Mouse (Mus musculus) stomach, embryonic 14.5 days (tissue): ENCODE measurements around the gene Tomm6. TPM values are rescaled to one million over a fixed set of nuclear protein-coding genes. Genes with fewer than 3 reads are reported as not detected.

Source experiments
- ATAC-seq: fragments of 200-750 bp; cut with Nextera tagmentation; 2 replicates; pipeline ENCODE4 v1.8.0; 2017; ENCODE audit warnings: low read depth, moderate TSS enrichment; ENCODE audit not compliant: insufficient number of reproducible peaks, insufficient read depth, low FRiP score
- H3K27ac ChIP-seq: fragments of 300-500 bp; sonication (generic); 2 replicates; pipeline ENCODE4 v1.5.1; 2014; ENCODE audit warnings: mild to moderate bottlenecking, low read length, moderate library complexity, mixed read lengths
- H3K27me3 ChIP-seq: fragments of 300-500 bp; sonication (generic); 2 replicates; pipeline ENCODE4 v1.6.1; 2014; ENCODE audit warnings: low read length, control low read depth, mixed read lengths; ENCODE audit not compliant: control insufficient read depth, insufficient read depth
- H3K36me3 ChIP-seq: fragments of 300-500 bp; sonication (generic); 2 replicates; pipeline ENCODE4 v1.6.1; 2014; ENCODE audit warnings: mild to moderate bottlenecking, control low read depth, low read length, moderate library complexity, mixed read lengths; ENCODE audit not compliant: control insufficient read depth, insufficient read depth
- H3K4me1 ChIP-seq: fragments of 300-500 bp; sonication (generic); 2 replicates; pipeline ENCODE4 v1.6.1; 2014; ENCODE audit warnings: low read length, control low read depth, mixed read lengths; ENCODE audit not compliant: control insufficient read depth, insufficient read depth
- H3K4me2 ChIP-seq: fragments of 300-500 bp; sonication (generic); replicated peaks from 2 replicates; pipeline ENCODE4 v1.6.1; 2014; ENCODE audit warnings: low read depth, low read length, control low read depth
- H3K4me3 ChIP-seq: fragments of 300-500 bp; sonication (generic); 2 replicates; pipeline ENCODE4 v1.5.1; 2014; ENCODE audit warnings: low read depth, low read length, control low read depth
- H3K9ac ChIP-seq: fragments of 300-500 bp; sonication (generic); replicated peaks from 2 replicates; pipeline ENCODE4 v1.6.1; 2014; ENCODE audit warnings: low read depth, mild to moderate bottlenecking, control low read depth, low read length, moderate library complexity, mixed read lengths
- H3K9me3 ChIP-seq: fragments of 300-500 bp; sonication (generic); 2 replicates; pipeline ENCODE4 v1.6.1; 2016; ENCODE audit warnings: low read depth, low read length, control low read depth; ENCODE audit not compliant: control insufficient read depth
- WGBS: fragments of 180-500 bp; shearing (Covaris S2); extraction: QIAGEN DNeasy Blood & Tissue Kit; methylation state at CpG from one replicate; pipeline ENCODE4 v1.1.7; 2014; 5-methylcytosine and 5-hydroxymethylcytosine counted together
- polyA plus RNA-seq: library from polyadenylated mRNA; unstranded; fragments of >200 nt; fragmentation: Nextera tagmentation; extraction: Ambion mirVana; gene quantifications from 2 replicates; pipeline ENCODE4 v1.2.1, GENCODE M21; 2014

The Tomm6 gene
- polyA plus RNA-seq, 1 experiment from 2014 or later = 439 TPM

GRCm38 (mm10) chr17:47691650-47692049 is 3.5 kb upstream of the Tomm6 start:
- Histone ChIP-seq H3K4me2 (no peak overlapping the region), H3K4me1 (peaks cover 22% of the 10 kb centered on the region), H3K4me3 (no peak overlapping the region), H3K27me3 (no peaks in the 10 kb centered on the region), H3K9me3 (no peaks in the 10 kb centered on the region), H3K27ac (no peak overlapping the region), H3K36me3 (no peaks in the 10 kb centered on the region; the same call in 1 of the 2 replicates), H3K9ac (no peak overlapping the region)
- no peak for ATAC-seq
- 92% methylated on average over 3 of the region's 3 CpGs for WGBS

DNA sequence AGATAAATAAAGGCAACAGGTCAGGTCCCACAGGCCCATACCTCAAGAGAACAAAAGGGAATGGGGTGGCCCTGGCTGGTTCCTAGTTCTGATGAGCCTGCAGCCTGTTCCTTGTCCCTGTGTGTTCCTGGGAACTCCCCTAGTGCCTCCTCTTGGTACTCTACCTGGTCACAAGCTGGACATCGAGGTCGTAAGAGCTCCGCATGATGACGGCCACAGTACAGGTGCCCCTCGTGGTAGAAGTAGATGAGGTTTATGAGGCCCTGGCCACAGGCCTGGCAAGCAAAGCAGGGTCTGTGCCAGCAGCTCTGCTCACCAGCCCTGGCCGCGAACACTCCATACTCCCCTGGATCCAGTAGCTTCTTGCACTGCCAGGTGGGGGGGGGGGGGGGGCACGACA is 1.7 kb upstream of the Tomm6 start:
- no peak overlapping the region for H3K4me3 ChIP-seq
- WGBS = 77% methylated on average over 8 of the region's 8 CpGs
- peak overlapping the region; percentile 97; the same call in 1 of the 2 replicates for H3K4me2 ChIP-seq
- H3K27ac ChIP-seq = no peak overlapping the region
- no peak overlapping the region for H3K9ac ChIP-seq
- ATAC-seq = no peak
- no peaks in the 10 kb centered on the region for H3K9me3 ChIP-seq
- H3K36me3 ChIP-seq = peaks cover 8% of the 10 kb centered on the region
- H3K4me1 ChIP-seq = peaks cover 18% of the 10 kb centered on the region
- no peaks in the 10 kb centered on the region for H3K27me3 ChIP-seq

GRCm38 (mm10) chr17:47688608-47689575 is 706 bp upstream of the Tomm6 start, which contains the start of gene Frs3:
Gene Frs3 (plus strand): TSS chr17:47689030.
- WGBS = 1% methylated on average over 57 of the region's 58 CpGs
- no peaks in the 10 kb centered on the region for H3K9me3 ChIP-seq
- peak within 1 kb of the TSS; percentile 79 for H3K27ac ChIP-seq
- H3K9ac ChIP-seq = peak within 1 kb of the TSS; percentile 74
- H3K4me3 ChIP-seq = peak within 1 kb of the TSS; percentile 89
- no peaks in the 10 kb centered on the region for H3K27me3 ChIP-seq
- ATAC-seq = peak; percentile 59
- peaks cover 14% of the 10 kb centered on the region for H3K4me1 ChIP-seq
- H3K36me3 ChIP-seq = peaks cover 17% of the 10 kb centered on the region
- H3K4me2 ChIP-seq = peak within 1 kb of the TSS; percentile 97

DNA sequence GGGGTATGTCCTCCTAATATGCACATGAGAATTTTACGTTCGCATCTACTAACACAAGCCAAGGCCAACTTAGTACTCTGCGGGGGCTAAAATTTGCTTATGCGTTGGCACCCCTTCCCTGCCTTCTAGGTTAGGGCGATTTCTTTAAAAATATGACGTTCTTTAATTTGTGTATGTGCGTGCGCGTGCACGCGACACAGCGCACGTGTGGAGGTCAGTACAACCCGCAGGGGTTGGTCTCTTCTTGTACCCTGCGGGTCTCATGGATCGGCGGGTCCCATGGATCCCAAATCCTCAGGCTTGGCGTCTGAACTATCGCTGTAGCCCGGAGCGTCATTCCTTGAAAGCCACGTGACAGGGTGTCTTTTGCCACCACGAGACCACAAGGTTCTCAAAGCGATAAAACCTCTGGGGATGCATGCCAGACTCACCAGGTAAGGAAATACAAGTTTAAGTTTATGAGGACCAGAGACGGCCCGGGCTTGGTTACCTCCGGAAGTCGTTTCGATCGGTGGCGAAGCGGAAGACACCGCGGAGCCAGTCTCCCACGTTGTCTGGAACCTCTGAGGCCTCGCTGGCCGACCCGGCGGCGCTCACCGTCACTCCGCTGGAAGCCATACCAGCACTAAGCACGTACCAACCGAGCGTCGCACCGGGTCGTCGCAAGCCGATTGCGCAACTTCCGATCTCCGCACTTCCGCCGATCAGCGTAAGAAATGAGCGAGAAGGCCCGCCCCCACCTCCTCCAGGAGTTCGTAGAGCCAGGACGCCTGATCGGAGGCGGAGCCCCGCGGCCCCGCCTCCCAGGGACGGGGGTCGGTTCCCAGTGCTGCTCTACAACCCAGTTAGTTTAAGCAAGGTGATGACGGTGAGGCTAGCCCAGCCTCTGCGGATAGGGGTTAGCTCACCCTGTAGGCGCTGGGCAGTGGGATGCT is 510 bp downstream of the Tomm6 start:
- Histone ChIP-seq H3K4me1 (peaks cover 14% of the 10 kb centered on the region), H3K9ac (peak overlapping the region; percentile 74), H3K9me3 (no peaks in the 10 kb centered on the region), H3K36me3 (peaks cover 21% of the 10 kb centered on the region), H3K27ac (peak overlapping the region; percentile 79), H3K27me3 (no peaks in the 10 kb centered on the region), H3K4me3 (peak overlapping the region; percentile 89), H3K4me2 (peak overlapping the region; percentile 97)
- 1% methylated on average over 70 of the region's 70 CpGs for WGBS
- peak; percentile 86 for ATAC-seq

- peaks cover 8% of the 10 kb centered on the region for H3K4me1 ChIP-seq
- no peaks in the 10 kb centered on the region for H3K27me3 ChIP-seq
Measured at GRCm38 (mm10) chr17:47682836-47683235, 5.3 kb downstream of the Tomm6 start.

GRCm38 (mm10) chr17:47678702-47679101 is 9.5 kb downstream of the Tomm6 start:
- Histone ChIP-seq H3K9me3 (no peaks in the 10 kb centered on the region), H3K4me1 (no peaks in the 10 kb centered on the region), H3K27ac (no peak overlapping the region), H3K4me3 (no peak overlapping the region), H3K27me3 (no peaks in the 10 kb centered on the region), H3K36me3 (peaks cover 34% of the 10 kb centered on the region), H3K9ac (no peak overlapping the region), H3K4me2 (no peak overlapping the region)
- WGBS = 66% methylated on average over 5 of the region's 5 CpGs
- ATAC-seq = no peak

More at GRCm38 (mm10) chr17:47682836-47683235, 5.3 kb downstream of the Tomm6 start:
- Histone ChIP-seq H3K36me3 (peaks cover 53% of the 10 kb centered on the region), H3K4me2 (no peak overlapping the region), H3K4me3 (no peak overlapping the region), H3K9me3 (no peaks in the 10 kb centered on the region), H3K9ac (no peak overlapping the region), H3K27ac (no peak overlapping the region)
- 72% methylated on average over 4 of the region's 4 CpGs for WGBS
- no peak for ATAC-seq

GRCm38 (mm10) chr17:47678238-47678637 is 9.9 kb downstream of the Tomm6 start:
- peaks cover 34% of the 10 kb centered on the region for H3K36me3 ChIP-seq
- H3K4me1 ChIP-seq = no peaks in the 10 kb centered on the region
- no peaks in the 10 kb centered on the region for H3K27me3 ChIP-seq
- ATAC-seq = no peak
- 68% methylated on average over 5 of the region's 5 CpGs for WGBS
- no peak overlapping the region for H3K27ac ChIP-seq
- H3K4me2 ChIP-seq = no peak overlapping the region
- H3K9ac ChIP-seq = no peak overlapping the region
- no peaks in the 10 kb centered on the region for H3K9me3 ChIP-seq
- H3K4me3 ChIP-seq = no peak overlapping the region

DNA sequence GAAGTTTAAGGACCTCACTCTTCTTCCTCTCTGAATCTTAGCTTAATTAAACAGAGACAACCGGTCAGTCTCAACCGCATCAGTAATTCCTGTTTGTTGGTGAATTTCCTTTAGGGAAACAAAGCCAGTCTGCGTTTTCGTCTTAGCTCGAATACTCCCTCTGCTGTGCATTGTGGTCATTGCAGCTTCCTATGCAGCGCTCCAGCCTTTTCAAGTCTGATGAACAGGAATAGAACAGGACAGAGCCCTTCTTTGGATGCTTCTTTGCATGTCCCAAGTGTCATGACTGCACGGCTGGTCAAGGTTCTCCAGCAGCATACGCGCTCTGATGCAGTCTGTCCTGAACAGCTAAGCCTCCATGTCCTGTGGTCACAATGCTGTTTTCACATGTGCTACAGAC is 11.6 kb downstream of the Tomm6 start:
- no peaks in the 10 kb centered on the region for H3K27me3 ChIP-seq

More for the DNA sequence above, 11.6 kb downstream of the Tomm6 start:
- Histone ChIP-seq H3K4me2 (no peak overlapping the region), H3K36me3 (peaks cover 21% of the 10 kb centered on the region), H3K4me3 (no peak overlapping the region), H3K9me3 (no peaks in the 10 kb centered on the region), H3K4me1 (peaks cover 5% of the 10 kb centered on the region; the same call in 1 of the 2 replicates), H3K27ac (no peak overlapping the region), H3K9ac (no peak overlapping the region)
- WGBS = 21% methylated on average over 9 of the region's 9 CpGs
- ATAC-seq = no peak
